Mouse (Mus musculus): ENCODE results near the gene Olfr1115. TPM values are rescaled to one million over a fixed set of nuclear protein-coding genes. Genes with fewer than 3 reads are reported as not detected.
"Not testable (repeated sequence)": the region's sequence is repeated elsewhere in the genome, so short reads cannot be mapped to it uniquely, and the experiment has no call there.

Olfr1115 gene
- not detected in 2 replicates for polyA plus RNA-seq (2012; ENCODE audit: insufficient read depth, insufficient read length, low replicate concordance, missing spikeins)

DNA sequence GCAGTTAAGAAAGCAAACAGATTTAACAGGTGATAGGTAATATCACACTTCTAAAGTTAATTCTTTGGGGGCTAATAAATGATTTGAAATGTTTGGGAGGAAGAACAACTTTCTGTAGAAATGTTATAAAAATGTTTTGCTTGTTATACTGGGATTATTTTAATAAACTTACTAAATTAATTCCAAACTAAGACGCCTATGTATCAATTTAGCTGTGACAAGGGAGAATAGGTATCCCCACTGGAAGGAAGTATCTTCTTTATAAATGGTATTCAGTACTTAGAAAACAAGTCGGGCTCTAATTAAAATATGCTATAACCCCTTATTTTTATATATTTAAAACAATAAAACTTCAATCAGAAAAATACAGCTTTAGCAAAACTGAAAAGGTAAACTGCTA is at the start of gene Olfr1115:
Gene Olfr1115, plus strand, starts transcription at position 301 of the 400 bp plus-strand sequence.
- 77% methylated on average over 2 of the region's 2 CpGs for WGBS
- H3K4me1 ChIP-seq (ENCODE audit: control insufficient read depth, insufficient read depth, low read length) = no peaks in the 10 kb centered on the region

DNA sequence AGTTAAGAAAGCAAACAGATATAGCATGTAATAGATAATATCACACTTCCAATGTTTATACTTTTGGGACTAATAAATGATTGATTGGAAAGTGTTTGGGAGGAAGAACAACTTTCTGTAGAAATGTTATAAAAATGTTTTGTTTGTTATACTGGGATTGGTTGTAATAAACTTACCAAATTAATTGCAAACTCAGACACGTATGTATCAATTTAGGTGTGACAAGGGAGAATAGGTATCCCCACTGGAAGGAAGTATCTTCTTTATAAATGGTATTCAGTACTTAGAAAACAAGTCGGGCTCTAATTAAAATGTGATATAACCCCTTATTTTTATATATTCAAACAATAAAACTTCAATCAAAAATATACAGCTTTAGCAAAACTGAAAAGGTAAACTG is 39.1 kb upstream of the Olfr1115 start, which contains the start of gene Olfr1113:
Gene Olfr1113, plus strand, starts transcription at position 301 of the 400 bp plus-strand sequence.
- TF ChIP-seq CTCF (IDR thresholded peaks at IDR 0.05; ENCODE audit: insufficient read depth, low read depth, low read length) = no peak
- TF ChIP-seq POLR2A (IDR thresholded peaks at IDR 0.05; ENCODE audit: insufficient read depth, low read depth, low read length) = no peak
- whole genome bisulfite sequencing = 88% methylated on average over 2 of the region's 2 CpGs

More for the DNA sequence above, at the start of gene Olfr1115:
- no peak within 1 kb of the TSS for H3K27ac ChIP-seq (ENCODE audit: insufficient read depth, low read depth, low read length)
- H3K4me3 ChIP-seq (ENCODE audit: insufficient read depth, low read depth, low read length) = no peak within 1 kb of the TSS
- TF ChIP-seq POLR2A (IDR thresholded peaks at IDR 0.05; ENCODE audit: insufficient read depth, low read depth, low read length) (no peak), CTCF (IDR thresholded peaks at IDR 0.05; ENCODE audit: insufficient read depth, low read depth, low read length) (no peak)

DNA sequence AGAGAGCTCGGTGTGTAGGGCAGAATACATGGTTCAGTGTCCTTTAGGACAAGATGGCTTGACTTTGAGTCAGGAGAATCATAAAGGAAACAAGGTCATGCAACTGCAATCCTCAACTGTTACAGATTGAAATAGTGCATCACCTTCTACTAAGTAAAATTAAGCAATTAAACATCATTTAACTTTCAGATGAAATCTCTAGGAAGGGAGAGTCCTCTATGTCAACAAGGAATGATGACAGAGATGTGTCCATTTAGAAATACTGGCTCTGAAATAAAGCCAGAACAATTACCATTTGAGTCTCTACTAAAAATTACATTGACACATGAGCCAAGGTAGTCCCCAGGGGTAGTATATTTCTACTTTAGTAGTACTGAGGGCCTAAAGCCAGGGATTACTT is 19.4 kb downstream of the Olfr1115 start, which contains the start of gene Olfr1116:
Gene Olfr1116, plus strand, starts transcription at position 301 of the 400 bp plus-strand sequence.
- no peak within 1 kb of the TSS for H3K27ac ChIP-seq (ENCODE audit: insufficient read depth, low read depth, low read length)
- H3K4me1 ChIP-seq (ENCODE audit: control insufficient read depth, insufficient read depth, low read length) = no peaks in the 10 kb centered on the region
- WGBS = 84% methylated on average over 1 of the region's 1 CpGs
- TF ChIP-seq CTCF (IDR thresholded peaks at IDR 0.05; ENCODE audit: insufficient read depth, low read depth, low read length) (no peak), POLR2A (IDR thresholded peaks at IDR 0.05; ENCODE audit: insufficient read depth, low read depth, low read length) (no peak)
- no peak within 1 kb of the TSS for H3K4me3 ChIP-seq (ENCODE audit: insufficient read depth, low read depth, low read length)

More for the DNA sequence above, 39.1 kb upstream of the Olfr1115 start, which contains the start of gene Olfr1113:
- Histone ChIP-seq H3K27ac (ENCODE audit: insufficient read depth, low read depth, low read length) (no peak within 1 kb of the TSS), H3K4me1 (ENCODE audit: control insufficient read depth, insufficient read depth, low read length) (no peaks in the 10 kb centered on the region), H3K4me3 (ENCODE audit: insufficient read depth, low read depth, low read length) (no peak within 1 kb of the TSS)

DNA sequence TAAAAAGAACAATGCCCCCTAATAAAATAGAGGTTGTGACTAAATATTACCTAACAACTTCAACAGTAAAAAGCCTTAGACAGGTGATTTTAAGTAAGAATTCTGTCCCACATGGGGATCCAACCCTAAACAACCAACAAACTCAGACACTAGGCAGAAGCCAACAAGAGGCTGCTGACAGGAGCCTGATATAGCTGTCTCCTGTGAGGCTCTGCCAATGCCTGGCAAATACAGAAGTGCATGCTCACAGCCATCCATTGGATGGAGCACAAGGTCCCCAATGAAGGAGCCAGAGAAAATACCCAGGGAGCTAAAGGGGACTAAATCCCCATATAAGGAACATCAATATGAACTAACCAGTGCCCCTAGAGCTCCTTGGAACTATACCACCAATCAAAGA is 46.2 kb downstream of the Olfr1115 start:
- not testable (repeated sequence) for H3K4me1 ChIP-seq (ENCODE audit: control insufficient read depth, insufficient read depth, low read length); H3K27ac ChIP-seq (ENCODE audit: insufficient read depth, low read depth, low read length); H3K4me3 ChIP-seq (ENCODE audit: insufficient read depth, low read depth, low read length)

Other genes starting within 250 kb of the Olfr1115 start
- gene Olfr1102, start 249.6 kb upstream of the Olfr1115 start, polyA plus RNA-seq (2012; ENCODE audit: insufficient read depth, insufficient read length, low replicate concordance, missing spikeins) = not detected in 2 replicates
- not detected in 2 replicates for gene Olfr1104, start 220.9 kb upstream of the Olfr1115 start, polyA plus RNA-seq (2012; ENCODE audit: insufficient read depth, insufficient read length, low replicate concordance, missing spikeins)
- gene Olfr1105, start 211.5 kb upstream of the Olfr1115 start, polyA plus RNA-seq (2012; ENCODE audit: insufficient read depth, insufficient read length, low replicate concordance, missing spikeins) = not detected in 2 replicates
- not detected in 2 replicates for gene Olfr1106, start 195.7 kb upstream of the Olfr1115 start, polyA plus RNA-seq (2012; ENCODE audit: insufficient read depth, insufficient read length, low replicate concordance, missing spikeins)
- not detected in 2 replicates for gene Olfr1107, start 172.2 kb upstream of the Olfr1115 start, polyA plus RNA-seq (2012; ENCODE audit: insufficient read depth, insufficient read length, low replicate concordance, missing spikeins)
- gene Olfr1109, start 152.0 kb upstream of the Olfr1115 start, polyA plus RNA-seq (2012; ENCODE audit: insufficient read depth, insufficient read length, low replicate concordance, missing spikeins) = not detected in 2 replicates
- gene Olfr259, start 133.4 kb upstream of the Olfr1115 start, polyA plus RNA-seq (2012; ENCODE audit: insufficient read depth, insufficient read length, low replicate concordance, missing spikeins) = not detected in 2 replicates
- not detected in 2 replicates for gene Olfr1110, start 107.7 kb upstream of the Olfr1115 start, polyA plus RNA-seq (2012; ENCODE audit: insufficient read depth, insufficient read length, low replicate concordance, missing spikeins)
- gene Olfr1111, start 95.4 kb upstream of the Olfr1115 start, polyA plus RNA-seq (2012; ENCODE audit: insufficient read depth, insufficient read length, low replicate concordance, missing spikeins) = not detected in 2 replicates
- gene Olfr1112, start 60.2 kb upstream of the Olfr1115 start, polyA plus RNA-seq (2012; ENCODE audit: insufficient read depth, insufficient read length, low replicate concordance, missing spikeins) = not detected in 2 replicates
- gene Olfr1113, start 39.0 kb upstream of the Olfr1115 start, polyA plus RNA-seq (2012; ENCODE audit: insufficient read depth, insufficient read length, low replicate concordance, missing spikeins) = not detected in 2 replicates
- not detected in 2 replicates for gene Olfr1116, start 19.5 kb downstream of the Olfr1115 start, polyA plus RNA-seq (2012; ENCODE audit: insufficient read depth, insufficient read length, low replicate concordance, missing spikeins)
- not detected in 2 replicates for gene Olfr1118, start 59.6 kb downstream of the Olfr1115 start, polyA plus RNA-seq (2012; ENCODE audit: insufficient read depth, insufficient read length, low replicate concordance, missing spikeins)
- gene Olfr1120, start 106.8 kb downstream of the Olfr1115 start, polyA plus RNA-seq (2012; ENCODE audit: insufficient read depth, insufficient read length, low replicate concordance, missing spikeins) = not detected in 2 replicates
- not detected in 2 replicates for gene Olfr1121, start 121.9 kb downstream of the Olfr1115 start, polyA plus RNA-seq (2012; ENCODE audit: insufficient read depth, insufficient read length, low replicate concordance, missing spikeins)
- gene Olfr1122, start 137.8 kb downstream of the Olfr1115 start, polyA plus RNA-seq (2012; ENCODE audit: insufficient read depth, insufficient read length, low replicate concordance, missing spikeins) = not detected in 2 replicates
- not detected in 2 replicates for gene Olfr1123, start 168.6 kb downstream of the Olfr1115 start, polyA plus RNA-seq (2012; ENCODE audit: insufficient read depth, insufficient read length, low replicate concordance, missing spikeins)
- gene Olfr1124, start 182.3 kb downstream of the Olfr1115 start, polyA plus RNA-seq (2012; ENCODE audit: insufficient read depth, insufficient read length, low replicate concordance, missing spikeins) = not detected in 2 replicates
- gene Olfr1126, start 205.9 kb downstream of the Olfr1115 start, polyA plus RNA-seq (2012; ENCODE audit: insufficient read depth, insufficient read length, low replicate concordance, missing spikeins) = not detected in 2 replicates
- gene Pramel7, start 249.1 kb downstream of the Olfr1115 start, polyA plus RNA-seq (2012; ENCODE audit: insufficient read depth, insufficient read length, low replicate concordance, missing spikeins) = not detected in 2 replicates